Mouse (Mus musculus) MEL (cell line): ENCODE data around the gene Stam2.

ENCODE experiments used
- CTCF ChIP-seq, 3 experiments: IDR thresholded peaks in 2 of 3; conservative IDR thresholded peaks in 1 of 3; 2 replicates each; pipeline ENCODE4 v1.5.1; 2011 to 2012; ENCODE audit warnings: low read length in 3 of 3, low read depth in 2 of 3, mild to moderate bottlenecking in 2 of 3, improper control_type of control experiment in 1 of 3, inconsistent platforms in 1 of 3, mixed read lengths in 1 of 3, moderate library complexity in 1 of 3; ENCODE audit not compliant: control insufficient read depth in 1 of 3, insufficient read depth in 1 of 3, poor library complexity in 1 of 3, severe bottlenecking in 1 of 3
- GATA1 ChIP-seq: IDR thresholded peaks from 2 replicates; pipeline ENCODE4 v1.6.1; 2011; ENCODE audit warnings: low read depth, low read length, improper control_type of control experiment
- HCFC1 ChIP-seq: IDR thresholded peaks from 2 replicates; pipeline ENCODE4 v1.6.1; 2012; ENCODE audit warnings: low read depth, mild to moderate bottlenecking, inconsistent platforms, low read length, improper control_type of control experiment, moderate library complexity
- MAFK ChIP-seq: IDR thresholded peaks from 2 replicates; pipeline ENCODE4 v1.6.1; 2011; ENCODE audit warnings: low read depth, mild to moderate bottlenecking, low read length, improper control_type of control experiment, borderline replicate concordance
- MEF2A ChIP-seq: IDR thresholded peaks from 2 replicates; pipeline ENCODE4 v1.6.1; 2014; ENCODE audit warnings: low read depth, mild to moderate bottlenecking, inconsistent platforms, low read length, improper control_type of control experiment; ENCODE audit not compliant: poor library complexity, insufficient replicate concordance, severe bottlenecking; ENCODE audit errors: extremely low read depth
- MXI1 ChIP-seq: IDR thresholded peaks from 2 replicates; pipeline ENCODE4 v1.6.1; 2011; ENCODE audit warnings: mild to moderate bottlenecking, low read depth, low read length, improper control_type of control experiment
- NELFE ChIP-seq: IDR thresholded peaks from 2 replicates; pipeline ENCODE4 v1.6.1; 2011; ENCODE audit warnings: low read depth, low read length, improper control_type of control experiment
- POLR2A ChIP-seq, 2 experiments: IDR thresholded peaks; 2 replicates each; pipeline ENCODE4 v1.6.1; 2011 to 2012; ENCODE audit warnings: low read length in 2 of 2, mild to moderate bottlenecking in 2 of 2, control low read depth in 1 of 2, improper control_type of control experiment in 1 of 2, low read depth in 1 of 2, moderate library complexity in 1 of 2; ENCODE audit not compliant: control insufficient read depth in 1 of 2, insufficient read depth in 1 of 2, poor library complexity in 1 of 2
- RAD21 ChIP-seq: IDR thresholded peaks from 2 replicates; pipeline ENCODE4 v1.6.1; 2011; ENCODE audit warnings: mild to moderate bottlenecking, low read depth, low read length, improper control_type of control experiment
- SMC3 ChIP-seq: IDR thresholded peaks from 2 replicates; pipeline ENCODE4 v1.6.1; 2011; ENCODE audit warnings: low read depth, low read length, improper control_type of control experiment
- TCF12 ChIP-seq: IDR thresholded peaks from 2 replicates; pipeline ENCODE4 v1.6.1; 2014; ENCODE audit warnings: low read depth, mild to moderate bottlenecking, inconsistent platforms, low read length, improper control_type of control experiment, moderate library complexity
- USF2 ChIP-seq, 2 experiments: IDR thresholded peaks; 2 replicates each; pipeline ENCODE4 v1.6.1; 2011 to 2012; ENCODE audit warnings: improper control_type of control experiment in 2 of 2, low read length in 2 of 2, borderline replicate concordance in 1 of 2, inconsistent platforms in 1 of 2, low read depth in 1 of 2, mild to moderate bottlenecking in 1 of 2; ENCODE audit not compliant: insufficient read depth in 1 of 2
- ZC3H11A ChIP-seq: IDR thresholded peaks from 2 replicates; pipeline ENCODE4 v1.6.1; 2012; ENCODE audit warnings: low read depth, mild to moderate bottlenecking, inconsistent platforms, low read length, improper control_type of control experiment

DNA sequence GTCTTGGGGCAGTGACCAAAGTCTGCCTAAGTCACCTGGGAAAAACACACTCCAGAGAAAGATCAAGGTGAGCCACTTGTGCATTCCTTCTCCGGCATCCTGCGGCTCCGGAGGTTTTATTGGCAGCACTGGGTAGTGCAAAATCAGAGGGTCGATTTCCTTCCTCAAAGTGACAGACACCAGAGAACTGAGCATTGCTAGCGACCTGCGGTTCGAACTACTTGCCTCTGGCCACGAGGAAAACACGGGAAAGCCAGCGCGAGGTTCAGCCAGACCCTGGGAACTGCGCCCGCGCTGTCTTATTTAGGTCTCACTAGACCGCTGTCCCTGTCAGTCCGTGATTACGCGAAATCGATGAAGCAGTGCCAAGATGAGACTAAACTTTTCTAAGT is 67.2 kb downstream of the Stam2 start:
- TF ChIP-seq USF2 (IDR thresholded peaks at IDR 0.05; ENCODE audit: borderline replicate concordance in 1 of 2, insufficient read depth in 1 of 2, low read depth in 1 of 2, low read length in 2 of 2) (no peak), MAFK (no peak), NELFE (no peak), GATA1 (no peak), HCFC1 (no peak), MXI1 (no peak), CTCF (IDR thresholded peaks at IDR 0.05 in 2 of 3, conservative IDR thresholded peaks at IDR 0.05 in 1 of 3; ENCODE audit: control insufficient read depth in 1 of 3, insufficient read depth in 1 of 3, low read depth in 2 of 3, low read length in 3 of 3, poor library complexity in 1 of 3, severe bottlenecking in 1 of 3) (no peak), POLR2A (IDR thresholded peaks at IDR 0.05; ENCODE audit: control insufficient read depth in 1 of 2, insufficient read depth in 1 of 2, low read depth in 1 of 2, low read length in 2 of 2, poor library complexity in 1 of 2) (no peak), SMC3 (no peak), MEF2A (no peak), RAD21 (no peak), ZC3H11A (no peak), TCF12 (no peak)
